Mouse (Mus musculus) stomach, embryonic 16.5 days (tissue): Measurements from ENCODE around the gene Phb2. TPM values are rescaled to one million over a fixed set of nuclear protein-coding genes. Genes with fewer than 3 reads are reported as not detected.
A peak's percentile ranks its signal among the peaks of the same experiment; 100 is the strongest.

ENCODE experiments used
- ATAC-seq: fragments of 200-750 bp; cut with Nextera tagmentation; 2 replicates; pipeline ENCODE4 v1.8.0; 2017; ENCODE audit warnings: moderate number of reproducible peaks, moderate TSS enrichment; ENCODE audit not compliant: insufficient read depth, low FRiP score
- H3K27ac ChIP-seq: fragments of 300-500 bp; sonication (generic); 2 replicates; pipeline ENCODE4 v1.5.1; 2014; ENCODE audit warnings: low read length
- H3K27me3 ChIP-seq: fragments of 300-500 bp; sonication (generic); 2 replicates; pipeline ENCODE4 v1.6.1; 2014; ENCODE audit warnings: low read length, control low read depth, mixed read lengths; ENCODE audit not compliant: control insufficient read depth, insufficient read depth
- H3K36me3 ChIP-seq: fragments of 300-500 bp; sonication (generic); 2 replicates; pipeline ENCODE4 v1.6.1; 2014; ENCODE audit warnings: low read length; ENCODE audit not compliant: control insufficient read depth, insufficient read depth
- H3K4me1 ChIP-seq: fragments of 300-500 bp; sonication (generic); 2 replicates; pipeline ENCODE4 v1.6.1; 2014; ENCODE audit warnings: low read length, control low read depth, mixed read lengths; ENCODE audit not compliant: control insufficient read depth, insufficient read depth
- H3K4me2 ChIP-seq: fragments of 300-500 bp; sonication (generic); 2 replicates; pipeline ENCODE4 v1.6.1; 2014; ENCODE audit warnings: low read depth, low read length, mixed read lengths
- H3K4me3 ChIP-seq: fragments of 300-500 bp; sonication (generic); replicated peaks from 2 replicates; pipeline ENCODE4 v1.5.1; 2014; ENCODE audit warnings: mild to moderate bottlenecking, low read length
- H3K9ac ChIP-seq: fragments of 300-500 bp; sonication (generic); 2 replicates; pipeline ENCODE4 v1.6.1; 2014; ENCODE audit warnings: low read length
- H3K9me3 ChIP-seq: fragments of 300-500 bp; sonication (generic); replicated peaks from 2 replicates; pipeline ENCODE4 v1.6.1; 2016; ENCODE audit warnings: low read length, control low read depth; ENCODE audit not compliant: control insufficient read depth
- WGBS: fragments of 180-500 bp; shearing (Covaris S2); extraction: QIAGEN DNeasy Blood & Tissue Kit; methylation state at CpG from one replicate; pipeline ENCODE4 v1.1.7; 2014; 5-methylcytosine and 5-hydroxymethylcytosine counted together
- polyA plus RNA-seq: library from polyadenylated mRNA; unstranded; fragments of >200 nt; fragmentation: Nextera tagmentation; extraction: Ambion mirVana; gene quantifications from 2 replicates; pipeline ENCODE4 v1.2.1, GENCODE M21; 2015

Phb2 gene
- polyA plus RNA-seq, 1 experiment from 2014 or later, result 303 TPM

DNA sequence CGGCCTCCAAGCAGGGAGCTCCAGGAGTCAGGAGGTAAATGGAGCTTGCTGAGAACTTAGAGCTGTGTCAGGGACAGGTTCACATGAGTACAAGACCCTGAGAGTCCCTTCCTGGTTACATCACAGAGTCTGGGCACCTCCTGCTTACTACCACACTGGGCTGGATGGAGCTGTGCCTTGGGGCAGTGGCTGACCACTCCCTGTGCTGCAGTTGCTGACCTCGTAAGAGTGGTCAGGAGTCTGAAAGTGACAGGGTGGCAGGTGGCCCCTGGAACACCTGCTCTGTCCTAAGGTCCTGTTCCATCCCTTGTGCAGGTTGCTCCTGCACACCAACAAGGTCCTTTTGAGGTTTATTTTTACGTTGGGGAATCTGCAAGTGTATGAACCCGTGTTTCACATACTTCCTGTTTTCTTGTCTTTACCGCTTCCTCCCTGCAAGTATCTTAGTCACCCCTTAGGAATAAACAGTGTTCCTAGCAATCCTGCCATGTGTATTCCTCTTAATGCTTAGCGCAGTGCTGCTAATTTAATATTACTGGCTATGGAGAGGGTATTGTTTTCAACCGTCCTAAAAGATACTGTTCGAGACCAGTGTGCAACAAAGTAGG lies 23.9 kb upstream of the Phb2 start:
- no peaks in the 10 kb centered on the region for H3K36me3 ChIP-seq
- no peaks in the 10 kb centered on the region for H3K9me3 ChIP-seq
- peaks cover 15% of the 10 kb centered on the region for H3K4me1 ChIP-seq
- H3K27ac ChIP-seq, result no peak overlapping the region
- WGBS, result 74% methylated on average over 8 of the region's 8 CpGs
- no peak overlapping the region for H3K4me2 ChIP-seq
- H3K9ac ChIP-seq, result no peak overlapping the region
- H3K27me3 ChIP-seq, result no peaks in the 10 kb centered on the region
- H3K4me3 ChIP-seq, result no peak overlapping the region
- ATAC-seq, result no peak

DNA sequence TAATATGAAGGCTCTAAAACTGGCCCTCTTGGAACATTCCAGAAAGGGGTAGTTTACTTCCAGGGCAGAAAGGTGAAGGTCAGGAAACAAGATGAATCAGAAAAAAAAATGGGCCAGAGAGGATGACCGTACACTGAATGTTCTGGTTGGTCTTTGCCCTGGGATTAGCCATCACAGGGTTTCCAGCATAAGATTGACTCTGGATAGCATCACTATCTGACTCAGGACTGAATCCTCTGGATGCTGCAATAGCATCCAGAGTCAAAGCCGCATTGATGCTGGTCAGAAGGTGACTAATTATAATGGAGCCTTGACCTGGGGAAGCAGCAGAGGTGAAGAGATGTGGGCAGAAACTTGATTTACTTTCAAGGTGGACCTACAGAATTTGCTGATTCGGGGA lies 23.1 kb upstream of the Phb2 start:
- Histone ChIP-seq H3K9me3 (no peaks in the 10 kb centered on the region), H3K4me1 (peaks cover 15% of the 10 kb centered on the region), H3K4me2 (no peak overlapping the region), H3K4me3 (no peak overlapping the region), H3K36me3 (no peaks in the 10 kb centered on the region), H3K27ac (no peak overlapping the region), H3K9ac (no peak overlapping the region), H3K27me3 (no peaks in the 10 kb centered on the region)
- 87% methylated on average over 3 of the region's 3 CpGs for WGBS
- no peak for ATAC-seq

DNA sequence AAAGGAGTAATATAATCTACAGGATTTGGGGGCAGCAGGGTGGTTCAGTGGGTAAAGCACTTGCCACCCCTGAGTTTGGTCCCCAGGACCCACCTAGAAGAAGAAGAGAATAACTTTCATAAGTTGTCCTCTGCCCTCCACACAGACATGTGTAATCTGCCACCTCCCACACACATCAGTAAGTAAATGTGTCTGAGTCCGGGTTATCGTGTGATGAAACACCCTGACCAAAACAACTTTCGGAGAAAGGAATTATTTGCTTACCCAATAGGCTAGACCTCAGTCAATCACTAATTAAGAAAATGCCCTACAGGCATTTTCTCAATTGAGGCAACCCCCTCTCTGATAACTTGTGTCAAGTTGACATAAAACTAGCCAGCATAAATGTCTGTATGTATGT lies 21.6 kb upstream of the Phb2 start:
- no peak overlapping the region for H3K27ac ChIP-seq
- 89% methylated on average over 3 of the region's 3 CpGs for WGBS
- H3K9me3 ChIP-seq, result no peaks in the 10 kb centered on the region
- no peak overlapping the region for H3K9ac ChIP-seq
- no peak overlapping the region for H3K4me3 ChIP-seq
- H3K27me3 ChIP-seq, result no peaks in the 10 kb centered on the region
- H3K4me1 ChIP-seq, result peaks cover 21% of the 10 kb centered on the region
- no peak for ATAC-seq
- no peaks in the 10 kb centered on the region for H3K36me3 ChIP-seq
- no peak overlapping the region for H3K4me2 ChIP-seq

DNA sequence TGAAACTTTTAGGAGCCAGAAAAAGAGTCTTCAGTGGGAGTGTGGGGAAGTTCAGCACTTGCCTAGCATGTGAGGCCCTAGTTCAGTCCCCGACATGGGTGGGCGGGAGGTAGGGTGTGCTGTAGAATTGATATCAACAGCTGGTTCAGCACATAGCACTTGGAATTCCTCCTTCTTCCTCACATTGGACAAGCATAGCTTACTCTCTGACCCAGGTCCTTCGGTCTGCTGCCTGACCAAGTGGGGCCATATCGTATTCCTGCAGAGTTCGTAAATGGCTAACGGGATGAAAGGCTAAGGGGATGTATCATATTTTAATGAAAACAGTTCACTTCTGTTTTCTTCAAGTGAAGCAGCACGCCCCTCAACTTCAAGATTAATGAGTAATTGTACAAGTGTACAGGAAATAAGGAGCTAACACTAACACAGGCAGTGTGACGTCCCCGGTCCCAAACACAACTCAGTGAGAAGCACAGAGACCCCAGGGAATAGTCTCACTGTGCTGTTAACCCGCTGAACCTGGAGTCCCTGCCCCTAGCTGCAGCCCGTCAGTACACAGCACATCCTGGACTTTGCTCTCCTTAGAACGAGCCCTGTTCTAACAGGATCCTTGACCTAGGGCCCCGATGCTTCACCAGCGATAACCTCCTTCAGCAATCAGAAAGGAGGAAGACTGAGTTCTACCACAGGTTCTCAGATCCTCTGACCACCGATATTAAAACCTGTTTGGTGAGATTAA lies 18.7 kb upstream of the Phb2 start:
- H3K4me1 ChIP-seq, result peaks cover 21% of the 10 kb centered on the region
- WGBS, result 51% methylated on average over 15 of the region's 15 CpGs
- H3K4me2 ChIP-seq, result no peak overlapping the region
- H3K9me3 ChIP-seq, result no peaks in the 10 kb centered on the region
- H3K27ac ChIP-seq, result peak overlapping the region; percentile 76
- no peak overlapping the region for H3K4me3 ChIP-seq
- H3K27me3 ChIP-seq, result no peaks in the 10 kb centered on the region
- no peak for ATAC-seq
- H3K36me3 ChIP-seq, result no peaks in the 10 kb centered on the region
- H3K9ac ChIP-seq, result no peak overlapping the region

DNA sequence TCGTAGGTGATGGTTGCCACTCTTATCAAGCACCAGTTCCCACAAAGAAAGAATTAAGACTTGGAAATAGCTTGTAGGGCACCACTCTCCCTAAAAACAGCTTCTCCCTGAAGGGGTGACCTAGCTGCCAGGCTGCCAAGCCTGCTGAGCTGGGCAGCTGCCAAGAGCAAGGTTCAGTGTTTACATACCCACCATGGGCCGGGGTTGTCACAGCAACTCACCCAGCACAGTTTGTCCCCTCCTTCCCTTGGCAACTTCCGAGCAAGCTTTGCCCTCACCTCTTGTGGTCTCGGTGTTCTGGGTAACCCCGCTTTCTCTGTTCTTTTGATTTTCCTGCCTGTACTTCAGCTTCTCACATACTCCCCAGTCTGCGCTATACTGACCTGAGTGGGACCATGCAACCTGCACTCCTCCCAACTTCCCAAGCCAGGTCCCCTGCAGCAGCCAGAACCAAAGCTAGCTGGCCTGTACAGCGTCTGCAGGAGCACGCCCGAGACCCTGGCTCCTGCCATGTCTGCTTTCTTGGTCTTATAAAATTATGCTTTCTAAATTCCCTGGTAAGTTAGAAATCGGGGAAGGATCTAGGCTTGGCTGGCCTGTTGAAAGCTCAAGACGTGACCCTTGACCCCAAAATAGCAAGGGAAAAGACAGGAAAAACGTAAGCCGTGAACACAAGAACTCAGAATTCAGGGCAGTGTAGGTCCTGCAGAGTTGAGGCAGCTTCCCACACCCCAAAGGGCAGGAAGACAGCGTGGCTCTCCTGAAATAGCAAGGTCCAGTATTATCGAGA lies 17.8 kb upstream of the Phb2 start:
- H3K4me1 ChIP-seq, result peaks cover 21% of the 10 kb centered on the region
- no peak overlapping the region for H3K4me3 ChIP-seq
- peak overlapping the region; percentile 46; the same call in 1 of the 2 replicates for H3K9ac ChIP-seq
- H3K9me3 ChIP-seq, result no peaks in the 10 kb centered on the region
- no peaks in the 10 kb centered on the region for H3K36me3 ChIP-seq
- peak; percentile 81 for ATAC-seq
- peak overlapping the region; percentile 76 for H3K27ac ChIP-seq
- no peak overlapping the region for H3K4me2 ChIP-seq
- H3K27me3 ChIP-seq, result no peaks in the 10 kb centered on the region
- WGBS, result 71% methylated on average over 15 of the region's 15 CpGs

DNA sequence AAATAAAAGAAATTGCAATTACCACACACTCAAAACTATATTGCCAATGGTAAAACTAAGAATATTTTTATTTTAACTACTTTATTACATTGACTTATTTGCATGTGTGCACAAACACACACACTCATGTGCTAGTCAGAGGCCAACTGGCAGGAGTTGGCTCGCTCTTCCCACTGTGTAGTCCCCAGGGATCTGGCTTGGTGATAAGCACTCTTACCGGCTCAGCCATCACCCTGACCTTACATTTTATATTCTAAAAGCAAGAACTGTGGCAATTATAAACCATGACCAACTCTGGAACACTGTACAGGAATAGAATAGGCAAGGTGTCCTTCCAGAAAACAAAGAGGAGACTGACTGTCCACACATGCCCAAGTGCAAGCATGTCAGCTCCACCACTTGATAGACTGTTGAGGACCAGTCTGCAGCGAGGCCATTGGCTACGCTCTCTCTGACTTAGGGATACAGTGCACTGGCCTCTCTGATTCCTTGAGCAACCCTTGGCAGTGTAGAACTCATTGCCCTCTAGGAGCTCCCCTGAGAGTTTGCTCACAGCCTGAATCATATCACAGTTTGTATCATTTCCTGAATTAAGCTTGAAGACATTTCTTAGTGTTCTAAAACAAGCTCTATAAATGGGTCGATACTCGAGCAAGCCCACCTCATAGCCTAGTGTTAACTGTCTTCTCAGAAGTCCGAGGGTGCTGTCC lies 15.5 kb upstream of the Phb2 start:
- Histone ChIP-seq H3K4me3 (no peak overlapping the region), H3K9me3 (no peaks in the 10 kb centered on the region), H3K27me3 (no peaks in the 10 kb centered on the region), H3K4me2 (no peak overlapping the region), H3K27ac (no peak overlapping the region), H3K36me3 (no peaks in the 10 kb centered on the region), H3K9ac (no peak overlapping the region), H3K4me1 (peaks cover 21% of the 10 kb centered on the region)
- no peak for ATAC-seq
- WGBS, result 87% methylated on average over 7 of the region's 7 CpGs

DNA sequence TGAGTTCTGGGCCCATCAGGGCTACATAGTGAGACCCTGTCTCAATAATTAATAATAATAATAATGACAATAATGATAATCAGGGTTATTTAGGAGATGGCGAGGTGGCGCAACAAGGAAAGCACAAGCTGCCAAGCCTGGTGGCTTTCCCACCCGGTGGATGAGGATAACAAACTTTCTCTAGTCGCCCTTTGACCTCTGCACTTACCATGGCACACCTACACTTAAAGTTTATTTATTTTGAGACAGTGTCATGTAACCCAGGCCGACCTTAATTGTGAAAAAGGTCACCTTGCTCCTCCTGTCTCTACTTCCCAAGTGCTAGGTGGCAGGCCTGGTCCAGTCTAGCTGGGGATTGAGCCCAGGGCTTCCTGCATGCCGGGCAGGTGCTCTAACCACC lies 13.4 kb upstream of the Phb2 start:
- Histone ChIP-seq H3K4me3 (no peak overlapping the region), H3K27me3 (no peaks in the 10 kb centered on the region), H3K4me2 (no peak overlapping the region), H3K9me3 (no peaks in the 10 kb centered on the region), H3K36me3 (peaks cover 6% of the 10 kb centered on the region; the same call in 1 of the 2 replicates), H3K4me1 (peaks cover 11% of the 10 kb centered on the region), H3K9ac (no peak overlapping the region), H3K27ac (no peak overlapping the region)
- 68% methylated on average over 6 of the region's 6 CpGs for WGBS
- no peak for ATAC-seq

DNA sequence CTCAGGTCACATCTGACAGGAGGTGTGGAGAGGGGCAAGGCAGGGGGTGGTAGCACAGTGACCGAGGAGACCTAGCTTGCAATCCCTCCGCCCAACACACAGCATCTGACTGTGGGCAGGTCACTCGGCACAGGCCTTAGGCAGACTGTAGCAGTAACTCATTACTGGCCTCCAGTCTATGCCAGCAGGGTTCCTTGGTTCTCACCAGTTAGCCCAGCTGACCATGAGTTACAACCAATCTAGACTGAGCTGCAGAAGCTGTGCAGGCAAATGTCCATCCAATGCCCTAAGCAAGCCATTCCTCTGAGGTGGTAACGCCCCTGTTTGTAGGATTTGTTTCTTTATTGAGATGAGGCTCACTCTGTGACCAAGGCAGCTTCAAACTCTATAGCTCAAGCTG lies 12.8 kb upstream of the Phb2 start:
- Histone ChIP-seq H3K9me3 (no peaks in the 10 kb centered on the region), H3K9ac (no peak overlapping the region), H3K27me3 (no peaks in the 10 kb centered on the region), H3K27ac (no peak overlapping the region), H3K4me1 (peaks cover 5% of the 10 kb centered on the region), H3K36me3 (peaks cover 6% of the 10 kb centered on the region; the same call in 1 of the 2 replicates), H3K4me3 (no peak overlapping the region), H3K4me2 (no peak overlapping the region)
- ATAC-seq, result no peak
- 87% methylated on average over 4 of the region's 4 CpGs for WGBS
